ENCODE assay signal across 27 mouse cellular contexts in the genomic region with DNA sequence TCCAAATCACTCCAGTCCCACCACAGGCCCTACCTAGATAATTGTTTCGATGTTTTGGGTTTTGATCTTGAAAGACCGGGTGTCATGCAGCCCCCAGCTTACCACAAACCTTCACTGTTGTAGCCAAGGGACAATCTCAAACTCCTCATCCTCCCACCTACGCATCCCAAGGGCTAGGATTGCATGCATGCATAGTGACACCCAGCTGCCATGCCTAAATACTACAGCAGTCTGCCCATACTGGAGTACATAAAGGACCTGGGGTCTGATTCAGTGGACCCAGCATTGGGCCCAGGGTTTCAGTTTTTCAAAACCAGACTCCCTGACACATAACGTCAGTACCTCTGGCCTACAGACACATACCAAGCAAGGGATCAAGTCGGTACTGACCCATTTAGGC.
A peak's percentile ranks its signal among the peaks of the same experiment; 100 is the strongest.
DNase-seq lines count a peak whose midpoint lies in the region; ATAC-seq and TF ChIP-seq lines count a peak whose summit lies in the region.
"Had no signal": no experiment of that assay in that cellular context is flagged by ENCODE, and none has a peak within 500 bp of the region (broad histone marks: within the 10 kb centered on the region; RNA-seq: fewer than 3 reads in every experiment).

No protein-coding gene starts in this region.

- H3K9ac ChIP-seq in forebrain, postnatal 0 days = no peak overlapping the region
- no peak overlapping the region for H3K9ac ChIP-seq in midbrain, postnatal 0 days (replicated peaks; ENCODE audit: low read length, poor library complexity, severe bottlenecking)
- H3K9ac ChIP-seq in midbrain, embryonic 11.5 days (ENCODE audit: low read length) = no peak overlapping the region
- H3K9ac ChIP-seq in stomach, postnatal 0 days (ENCODE audit: low read length) = no peak overlapping the region
- H3K9ac ChIP-seq: embryonic facial prominence, embryonic 13.5 days; embryonic facial prominence, embryonic 15.5 days; forebrain, embryonic 12.5 days had no signal

- peak; percentile 44 for TF ChIP-seq CTCF in forebrain, postnatal 0 days (IDR thresholded peaks at IDR 0.05; ENCODE audit: low read depth)
- peak; percentile 26 for TF ChIP-seq CTCF in layer of hippocampus, adult 2 months (conservative IDR thresholded peaks at IDR 0.05)
- peak; percentile 59 for TF ChIP-seq CTCF in midbrain, postnatal 0 days (IDR thresholded peaks at IDR 0.05)
- peak; percentile 26; the same call in 1 of the 2 replicates for TF ChIP-seq CTCF in stomach, postnatal 0 days (IDR thresholded peaks at IDR 0.05; ENCODE audit: low read depth)

- H3K4me3 ChIP-seq in forebrain, postnatal 0 days (ENCODE audit: low read depth, low read length) = no peak overlapping the region
- H3K4me3 ChIP-seq in forebrain, embryonic 10.5 days = no peak overlapping the region
- H3K4me3 ChIP-seq in layer of hippocampus, adult 2 months = no peak overlapping the region
- H3K4me3 ChIP-seq in midbrain, postnatal 0 days (ENCODE audit: low read depth, low read length) = no peak overlapping the region
- no peak overlapping the region for H3K4me3 ChIP-seq in midbrain, embryonic 11.5 days (ENCODE audit: low read depth, low read length)
- H3K4me3 ChIP-seq in stomach, postnatal 0 days (ENCODE audit: low read depth, low read length) = no peak overlapping the region
- H3K4me3 ChIP-seq: embryonic facial prominence, embryonic 13.5 days; embryonic facial prominence, embryonic 15.5 days; erythroblast, embryonic 14.5 days; forebrain, embryonic 12.5 days had no signal

- no peaks in the 10 kb centered on the region for H3K4me1 ChIP-seq in forebrain, postnatal 0 days (ENCODE audit: insufficient read depth)
- no peaks in the 10 kb centered on the region for H3K4me1 ChIP-seq in forebrain, embryonic 10.5 days
- H3K4me1 ChIP-seq in midbrain, postnatal 0 days (ENCODE audit: insufficient read depth, low read length) = no peaks in the 10 kb centered on the region
- H3K4me1 ChIP-seq in midbrain, embryonic 11.5 days (ENCODE audit: control insufficient read depth, insufficient read depth, low read length) = no peaks in the 10 kb centered on the region
- no peaks in the 10 kb centered on the region for H3K4me1 ChIP-seq in stomach, postnatal 0 days (replicated peaks; ENCODE audit: control insufficient read depth, insufficient read depth)
- H3K4me1 ChIP-seq: embryonic facial prominence, embryonic 13.5 days; embryonic facial prominence, embryonic 15.5 days; forebrain, embryonic 12.5 days had no signal

- TF ChIP-seq EP300 in stomach, postnatal 0 days (optimal IDR thresholded peaks at IDR 0.05) = no peak

- H3K36me3 ChIP-seq in forebrain, postnatal 0 days (ENCODE audit: insufficient read depth) = no peaks in the 10 kb centered on the region
- H3K36me3 ChIP-seq in forebrain, embryonic 10.5 days (replicated peaks) = no peaks in the 10 kb centered on the region
- no peaks in the 10 kb centered on the region for H3K36me3 ChIP-seq in midbrain, postnatal 0 days (ENCODE audit: insufficient read depth, low read length)
- H3K36me3 ChIP-seq in midbrain, embryonic 11.5 days (ENCODE audit: control insufficient read depth, insufficient read depth, low read length) = no peaks in the 10 kb centered on the region
- H3K36me3 ChIP-seq in stomach, postnatal 0 days (ENCODE audit: control insufficient read depth, insufficient read depth, low read length) = no peaks in the 10 kb centered on the region
- H3K36me3 ChIP-seq: embryonic facial prominence, embryonic 13.5 days; embryonic facial prominence, embryonic 15.5 days; forebrain, embryonic 12.5 days; G1E had no signal

- no peaks in the 10 kb centered on the region for H3K27me3 ChIP-seq in forebrain, postnatal 0 days (ENCODE audit: insufficient read depth, low read length)
- no peaks in the 10 kb centered on the region for H3K27me3 ChIP-seq in forebrain, embryonic 10.5 days (ENCODE audit: poor library complexity, severe bottlenecking)
- no peaks in the 10 kb centered on the region for H3K27me3 ChIP-seq in midbrain, postnatal 0 days (ENCODE audit: insufficient read depth, low read length)
- no peaks in the 10 kb centered on the region for H3K27me3 ChIP-seq in midbrain, embryonic 11.5 days (ENCODE audit: control insufficient read depth, insufficient read depth, low read length)
- no peaks in the 10 kb centered on the region for H3K27me3 ChIP-seq in stomach, postnatal 0 days (ENCODE audit: control insufficient read depth, insufficient read depth, low read length)
- H3K27me3 ChIP-seq: embryonic facial prominence, embryonic 13.5 days; embryonic facial prominence, embryonic 15.5 days; forebrain, embryonic 12.5 days had no signal

- 0 out of 2 replicates have a peak, but pooled peaks cover 3% of the 10 kb centered on the region for H3K9me3 ChIP-seq in forebrain, postnatal 0 days (ENCODE audit: low read length)
- H3K9me3 ChIP-seq in forebrain, embryonic 10.5 days = no peaks in the 10 kb centered on the region
- H3K9me3 ChIP-seq in midbrain, postnatal 0 days (ENCODE audit: low read length) = no peaks in the 10 kb centered on the region
- no peaks in the 10 kb centered on the region for H3K9me3 ChIP-seq in midbrain, embryonic 11.5 days (ENCODE audit: control insufficient read depth, low read length)
- 0 out of 2 replicates have a peak, but pooled peaks cover 3% of the 10 kb centered on the region for H3K9me3 ChIP-seq in stomach, postnatal 0 days (ENCODE audit: control insufficient read depth, low read length)
- H3K9me3 ChIP-seq: embryonic facial prominence, embryonic 13.5 days; embryonic facial prominence, embryonic 15.5 days; forebrain, embryonic 12.5 days had no signal

- ATAC-seq in forebrain, postnatal 0 days = no peak
- ATAC-seq in midbrain, postnatal 0 days (ENCODE audit: low FRiP score) = no peak
- no peak for ATAC-seq in midbrain, embryonic 11.5 days (ENCODE audit: low FRiP score)
- ATAC-seq in stomach, postnatal 0 days (ENCODE audit: low FRiP score, low TSS enrichment) = no peak
- ATAC-seq in erythroid progenitor cell, adult 5-6 weeks (replicated peaks; ENCODE audit: low FRiP score, poor library complexity, severe bottlenecking) = no peak
- ATAC-seq: activated CD4-positive, CD25-positive, alpha-beta regulatory T cell, adult 4 months; CD4-positive, CD25-positive, alpha-beta regulatory T cell, adult 4 months; forebrain, embryonic 14.5 days; forebrain, embryonic 16.5 days; Patski had no signal

- 95% methylated on average over 5 of the region's 5 CpGs for WGBS in forebrain, postnatal 0 days
- 89% methylated on average over 5 of the region's 5 CpGs for WGBS in forebrain, embryonic 10.5 days
- WGBS in midbrain, postnatal 0 days = 94% methylated on average over 5 of the region's 5 CpGs
- WGBS in midbrain, embryonic 11.5 days = 84% methylated on average over 5 of the region's 5 CpGs
- WGBS in stomach, postnatal 0 days = 89% methylated on average over 5 of the region's 5 CpGs

- H3K27ac ChIP-seq in forebrain, postnatal 0 days (ENCODE audit: low read depth, low read length) = no peak overlapping the region
- H3K27ac ChIP-seq in forebrain, embryonic 10.5 days = no peak overlapping the region
- H3K27ac ChIP-seq in layer of hippocampus, adult 2 months = no peak overlapping the region
- H3K27ac ChIP-seq in midbrain, postnatal 0 days (ENCODE audit: low read depth, low read length) = no peak overlapping the region
- H3K27ac ChIP-seq in midbrain, embryonic 11.5 days (ENCODE audit: low read depth, low read length) = no peak overlapping the region
- H3K27ac ChIP-seq in stomach, postnatal 0 days (replicated peaks) = no peak overlapping the region
- H3K27ac ChIP-seq: embryonic facial prominence, embryonic 13.5 days; embryonic facial prominence, embryonic 15.5 days; forebrain, embryonic 12.5 days had no signal

- no peak overlapping the region for H3K4me2 ChIP-seq in forebrain, postnatal 0 days (ENCODE audit: low read depth)
- no peak overlapping the region for H3K4me2 ChIP-seq in midbrain, postnatal 0 days (ENCODE audit: low read depth, low read length, poor library complexity, severe bottlenecking)
- H3K4me2 ChIP-seq in midbrain, embryonic 11.5 days = no peak overlapping the region
- H3K4me2 ChIP-seq in stomach, postnatal 0 days (replicated peaks; ENCODE audit: low read depth) = no peak overlapping the region
- H3K4me2 ChIP-seq: embryonic facial prominence, embryonic 13.5 days; embryonic facial prominence, embryonic 15.5 days; forebrain, embryonic 12.5 days had no signal

- no peak for DNase-seq in forebrain, postnatal 0 days
- no peak for DNase-seq in forebrain, embryonic 10.5 days (ENCODE audit: extremely low spot score, low spot score)
- no peak for DNase-seq in layer of hippocampus, adult 2 months (ENCODE audit: low spot score in 2 of 2)
- no peak for DNase-seq in layer of hippocampus, adult 11-12 months (ENCODE audit: low spot score)
- no peak for DNase-seq in midbrain, postnatal 0 days (ENCODE audit: low spot score)
- DNase-seq in midbrain, embryonic 11.5 days (ENCODE audit: low spot score, missing footprints) = no peak
- no peak for DNase-seq in stomach, postnatal 0 days (ENCODE audit: low spot score)
- DNase-seq: adrenal gland, adult 8-10 months; adrenal gland, postnatal 14 days; adrenal gland, postnatal 36 days; B cell, adult 2 months; cerebellum, adult 11-12 months; cerebellum, adult 2 months; cerebellum, adult 9-10 months; cerebellum, postnatal 10 days; cerebellum, postnatal 25 days had no signal
